Mouse (Mus musculus) liver, embryonic 11.5 days (tissue): ENCODE results near the gene March4. TPM values are rescaled to one million over a fixed set of nuclear protein-coding genes. Genes with fewer than 3 reads are reported as not detected.

Experiments
- ATAC-seq: fragments of 200-750 bp; cut with Nextera tagmentation; replicated peaks from 2 replicates; pipeline ENCODE4 v1.8.0; 2017; ENCODE audit warnings: moderate number of reproducible peaks, mild to moderate bottlenecking, moderate TSS enrichment, moderate library complexity; ENCODE audit not compliant: low FRiP score
- DNase-seq: peaks from one replicate; pipeline ENCODE4 v3.0.0-alpha.2; 2017; ENCODE audit warnings: low spot score
- H3K27ac ChIP-seq: fragments of 300-500 bp; sonication (generic); 2 replicates; pipeline ENCODE4 v1.5.1; 2014; ENCODE audit warnings: mild to moderate bottlenecking, low read depth, low read length, control low read depth
- H3K27me3 ChIP-seq: fragments of 300-500 bp; sonication (generic); replicated peaks from 2 replicates; pipeline ENCODE4 v1.6.1; 2014; ENCODE audit warnings: low read length, mixed read lengths; ENCODE audit not compliant: control insufficient read depth, insufficient read depth
- H3K36me3 ChIP-seq: fragments of 300-500 bp; sonication (generic); 2 replicates; pipeline ENCODE4 v1.6.1; 2014; ENCODE audit warnings: mild to moderate bottlenecking, low read length, moderate library complexity, mixed read lengths; ENCODE audit not compliant: control insufficient read depth, insufficient read depth
- H3K4me1 ChIP-seq: fragments of 300-500 bp; sonication (generic); replicated peaks from 2 replicates; pipeline ENCODE4 v1.6.1; 2014; ENCODE audit warnings: low read length, mixed read lengths; ENCODE audit not compliant: control insufficient read depth, insufficient read depth
- H3K4me2 ChIP-seq: fragments of 300-500 bp; sonication (generic); 2 replicates; pipeline ENCODE4 v1.6.1; 2014; ENCODE audit warnings: mild to moderate bottlenecking, control low read depth, moderate library complexity
- H3K4me3 ChIP-seq: fragments of 300-500 bp; sonication (generic); 2 replicates; pipeline ENCODE4 v1.5.1; 2014; ENCODE audit warnings: low read depth, low read length, control low read depth
- H3K9ac ChIP-seq: fragments of 300-500 bp; sonication (generic); 2 replicates; pipeline ENCODE4 v1.6.1; 2014; ENCODE audit warnings: low read depth, low read length, control low read depth
- H3K9me3 ChIP-seq: fragments of 300-500 bp; sonication (generic); 2 replicates; pipeline ENCODE4 v1.6.1; 2016; ENCODE audit warnings: low read length, inconsistent platforms, mixed read lengths; ENCODE audit not compliant: control insufficient read depth
- WGBS: fragments of 180-500 bp; shearing (Covaris S2); extraction: QIAGEN DNeasy Blood & Tissue Kit; methylation state at CpG from one replicate; pipeline ENCODE4 v1.1.7; 2014; 5-methylcytosine and 5-hydroxymethylcytosine counted together
- polyA plus RNA-seq: library from polyadenylated mRNA; unstranded; fragments of >200 nt; fragmentation: Nextera tagmentation; extraction: Ambion mirVana; gene quantifications from 2 replicates; pipeline ENCODE4 v1.2.1, GENCODE M21; 2014

Gene March4
- polyA plus RNA-seq, 1 experiment from 2014 or later: not detected

DNA sequence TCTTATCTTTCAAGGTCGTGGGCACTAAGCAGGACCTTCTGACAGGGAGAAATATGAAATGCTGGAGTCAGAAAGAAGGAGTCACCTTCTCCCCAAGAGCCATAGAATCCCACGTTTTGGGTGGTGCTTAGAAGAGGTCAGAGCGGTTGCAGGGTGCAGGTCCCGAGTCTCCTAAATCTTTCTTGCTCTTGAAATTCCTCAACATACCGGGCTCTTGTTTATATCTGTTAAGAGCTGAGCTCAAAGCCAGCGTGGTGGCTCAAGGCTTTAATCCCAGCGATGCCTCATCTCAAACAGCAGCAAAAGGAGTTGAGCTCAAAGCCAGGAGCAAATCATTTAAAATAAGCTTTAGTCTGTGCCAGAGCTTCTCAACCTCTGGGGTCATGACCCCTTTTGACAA, 37.9 kb upstream of the March4 start:
- WGBS: 47% methylated on average over 7 of the region's 7 CpGs
- Histone ChIP-seq H3K9ac (no peak overlapping the region), H3K4me2 (no peak overlapping the region), H3K4me3 (no peak overlapping the region), H3K27me3 (peaks cover 14% of the 10 kb centered on the region), H3K9me3 (no peaks in the 10 kb centered on the region), H3K4me1 (no peaks in the 10 kb centered on the region), H3K27ac (no peak overlapping the region), H3K36me3 (no peaks in the 10 kb centered on the region)
- DNase-seq: no peak
- no peak for ATAC-seq

DNA sequence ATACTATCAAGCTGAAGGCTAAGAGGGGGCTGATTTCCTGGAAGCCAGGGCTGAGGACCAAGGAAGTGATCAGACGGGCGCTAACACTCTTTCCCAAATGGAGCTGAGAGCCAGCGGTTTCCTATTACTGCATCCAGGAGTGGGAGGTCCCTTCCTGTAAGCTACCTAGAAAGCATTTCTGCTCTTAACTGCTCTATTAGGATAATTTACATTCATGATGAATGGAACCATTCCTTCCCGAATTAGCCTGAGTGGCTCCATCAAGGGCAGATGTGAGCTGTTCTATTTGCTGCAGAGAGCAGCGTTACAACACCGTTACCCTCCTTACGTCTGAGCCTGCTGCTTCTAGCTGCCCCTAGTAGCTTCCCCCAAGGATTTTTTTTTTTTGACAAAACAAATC, 37.3 kb upstream of the March4 start:
- Histone ChIP-seq H3K9ac (no peak overlapping the region), H3K4me3 (no peak overlapping the region), H3K27me3 (peaks cover 14% of the 10 kb centered on the region), H3K36me3 (no peaks in the 10 kb centered on the region), H3K9me3 (no peaks in the 10 kb centered on the region), H3K27ac (no peak overlapping the region), H3K4me1 (no peaks in the 10 kb centered on the region), H3K4me2 (no peak overlapping the region)
- 48% methylated on average over 7 of the region's 7 CpGs for WGBS
- DNase-seq (no peak), ATAC-seq (no peak)

DNA sequence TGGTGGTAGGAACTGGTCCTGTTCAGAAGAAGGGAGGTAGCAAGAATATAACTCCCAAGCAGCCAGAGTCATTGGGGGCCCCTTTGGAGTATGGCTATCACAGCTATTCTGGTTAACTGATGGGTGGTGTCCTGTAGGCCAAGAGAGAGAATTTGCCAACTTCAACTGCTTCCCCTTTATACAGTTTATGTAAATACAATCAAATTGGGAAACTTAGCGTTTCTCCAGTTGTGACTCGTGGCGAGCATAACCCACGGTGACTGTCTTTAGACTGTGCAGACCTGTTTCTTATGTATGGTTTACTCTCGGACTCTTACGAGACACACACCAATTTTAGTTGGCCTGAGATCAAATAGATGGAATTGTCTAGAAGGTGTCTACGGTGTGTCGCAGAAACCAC, 32.0 kb upstream of the March4 start:
- WGBS: 89% methylated on average over 8 of the region's 8 CpGs
- no peak for ATAC-seq
- Histone ChIP-seq H3K27ac (no peak overlapping the region), H3K27me3 (no peaks in the 10 kb centered on the region), H3K4me3 (no peak overlapping the region), H3K4me2 (no peak overlapping the region), H3K9me3 (no peaks in the 10 kb centered on the region), H3K9ac (no peak overlapping the region), H3K4me1 (no peaks in the 10 kb centered on the region), H3K36me3 (no peaks in the 10 kb centered on the region)
- no peak for DNase-seq

GRCm38 (mm10) chr1:72567056-72567455, 30.3 kb upstream of the March4 start:
- 38% methylated on average over 9 of the region's 9 CpGs for WGBS
- Histone ChIP-seq H3K9me3 (no peaks in the 10 kb centered on the region), H3K4me1 (no peaks in the 10 kb centered on the region), H3K4me3 (no peak overlapping the region), H3K27me3 (no peaks in the 10 kb centered on the region), H3K36me3 (no peaks in the 10 kb centered on the region), H3K9ac (no peak overlapping the region), H3K27ac (no peak overlapping the region), H3K4me2 (no peak overlapping the region)
- ATAC-seq (no peak), DNase-seq (no peak)

DNA sequence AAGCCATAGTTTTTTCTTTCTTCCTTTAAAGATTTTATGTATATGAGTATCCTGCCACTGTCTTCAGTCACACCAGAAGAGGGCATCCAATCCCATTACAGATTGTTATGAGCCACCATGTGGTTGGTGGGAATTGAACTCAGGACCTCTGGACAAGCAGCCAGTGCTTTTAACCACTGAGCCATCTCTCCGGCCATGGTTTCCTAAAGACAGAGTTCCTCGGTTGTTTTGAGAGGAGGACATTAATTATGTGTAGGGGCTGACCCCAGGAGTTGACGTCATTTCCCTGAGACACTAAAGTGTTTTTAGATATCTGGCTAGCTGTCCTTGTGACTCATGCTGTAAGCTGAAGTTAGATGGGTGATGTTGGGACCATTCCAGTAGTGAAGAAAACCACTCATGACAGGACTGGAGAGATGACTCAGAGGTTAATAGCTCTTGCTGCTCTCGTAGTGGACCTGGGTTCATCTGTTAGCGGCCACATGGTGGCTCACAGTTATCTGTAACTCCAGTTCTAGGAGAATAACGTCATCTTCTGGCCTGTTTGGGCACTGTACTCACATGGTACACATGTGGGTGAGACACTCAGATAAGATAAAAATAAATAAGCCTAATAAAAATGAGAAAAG, 27.7 kb upstream of the March4 start:
- Histone ChIP-seq H3K36me3 (no peaks in the 10 kb centered on the region), H3K9ac (no peak overlapping the region), H3K27ac (no peak overlapping the region), H3K9me3 (no peaks in the 10 kb centered on the region), H3K27me3 (no peaks in the 10 kb centered on the region), H3K4me2 (no peak overlapping the region), H3K4me3 (no peak overlapping the region), H3K4me1 (no peaks in the 10 kb centered on the region)
- no peak for DNase-seq
- WGBS: 57% methylated on average over 6 of the region's 6 CpGs
- ATAC-seq: no peak

DNA sequence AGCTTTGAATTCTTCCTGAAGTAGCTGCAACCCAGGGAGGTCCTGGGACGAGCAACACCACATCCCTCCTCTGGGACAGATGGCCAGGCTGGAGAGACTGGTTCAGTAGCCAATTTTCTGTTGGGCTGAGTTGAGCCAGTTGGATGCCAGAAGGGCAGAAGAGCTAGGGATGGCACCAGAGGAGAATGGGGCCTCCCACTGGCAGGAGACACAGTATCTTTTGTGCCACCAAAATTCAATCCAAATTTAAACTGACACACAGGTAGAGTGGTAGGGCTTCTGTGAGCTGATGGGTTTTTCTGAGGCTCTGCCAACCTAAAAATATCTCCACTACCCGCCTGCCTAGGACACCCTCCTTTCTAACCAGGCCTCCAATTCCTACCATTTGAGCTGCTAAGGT, 21.9 kb upstream of the March4 start:
- no peak overlapping the region for H3K4me3 ChIP-seq
- no peaks in the 10 kb centered on the region for H3K4me1 ChIP-seq
- ATAC-seq (no peak), DNase-seq (no peak)
- WGBS: 47% methylated on average over 2 of the region's 2 CpGs
- H3K27me3 ChIP-seq: no peaks in the 10 kb centered on the region
- H3K4me2 ChIP-seq: no peak overlapping the region
- no peak overlapping the region for H3K9ac ChIP-seq
- no peaks in the 10 kb centered on the region for H3K36me3 ChIP-seq
- H3K9me3 ChIP-seq: no peaks in the 10 kb centered on the region
- no peak overlapping the region for H3K27ac ChIP-seq

- ATAC-seq (no peak), DNase-seq (no peak)
- no peak overlapping the region for H3K9ac ChIP-seq
- no peaks in the 10 kb centered on the region for H3K9me3 ChIP-seq
- no peak overlapping the region for H3K4me3 ChIP-seq
- no peak overlapping the region for H3K27ac ChIP-seq
- no peaks in the 10 kb centered on the region for H3K36me3 ChIP-seq
- WGBS: 75% methylated on average over 3 of the region's 3 CpGs
- no peak overlapping the region for H3K4me2 ChIP-seq
- no peaks in the 10 kb centered on the region for H3K27me3 ChIP-seq
- H3K4me1 ChIP-seq: no peaks in the 10 kb centered on the region
These were observed 19.7 kb upstream of the March4 start for GRCm38 (mm10) chr1:72556471-72556870.

GRCm38 (mm10) chr1:72550317-72550716, 13.6 kb upstream of the March4 start:
- WGBS: 68% methylated on average over 2 of the region's 2 CpGs
- H3K4me1 ChIP-seq: no peaks in the 10 kb centered on the region
- no peaks in the 10 kb centered on the region for H3K27me3 ChIP-seq
- H3K4me2 ChIP-seq: no peak overlapping the region
- no peak overlapping the region for H3K4me3 ChIP-seq
- H3K36me3 ChIP-seq: no peaks in the 10 kb centered on the region
- H3K9ac ChIP-seq: no peak overlapping the region
- no peak overlapping the region for H3K27ac ChIP-seq
- DNase-seq: no peak
- no peak for ATAC-seq
- H3K9me3 ChIP-seq: no peaks in the 10 kb centered on the region

- ATAC-seq (no peak), DNase-seq (no peak)
- Histone ChIP-seq H3K4me1 (peaks cover 7% of the 10 kb centered on the region; the same call in 1 of the 2 replicates), H3K27ac (no peak overlapping the region), H3K4me3 (no peak overlapping the region), H3K9ac (no peak overlapping the region), H3K4me2 (no peak overlapping the region), H3K9me3 (no peaks in the 10 kb centered on the region), H3K36me3 (no peaks in the 10 kb centered on the region), H3K27me3 (peaks cover 31% of the 10 kb centered on the region)
- 81% methylated on average over 5 of the region's 5 CpGs for WGBS
These were observed 1.5 kb upstream of the March4 start for GRCm38 (mm10) chr1:72538266-72538665.
